Mouse (Mus musculus) brain, embryonic 14.5 days (tissue): ENCODE measurements around the gene Gzma. TPM values are rescaled to one million over a fixed set of nuclear protein-coding genes. Genes with fewer than 3 reads are reported as not detected.

Experiments used
- DNase-seq: peaks from one replicate; pipeline ENCODE4 v3.0.0-alpha.2; 2011; ENCODE audit warnings: low read depth
- CTCF ChIP-seq: fragments of 200-500 bp; IDR thresholded peaks from 2 replicates; pipeline ENCODE4 v1.5.1; 2012; ENCODE audit warnings: inconsistent platforms, mild to moderate bottlenecking, moderate library complexity, borderline replicate concordance; ENCODE audit not compliant: insufficient read depth, insufficient read length; ENCODE audit errors: extremely low read depth
- POLR2A ChIP-seq: fragments of 200-500 bp; IDR thresholded peaks from 2 replicates; pipeline ENCODE4 v1.6.1; 2012; ENCODE audit warnings: mild to moderate bottlenecking, inconsistent platforms, borderline replicate concordance; ENCODE audit not compliant: poor library complexity, insufficient read depth, insufficient read length, severe bottlenecking; ENCODE audit errors: extremely low read depth
- polyA plus RNA-seq: library from polyadenylated mRNA; depleted of rRNA; stranded (reverse); fragments of >200 nt; gene quantifications from 2 replicates; pipeline ENCODE4 v1.2.3, GENCODE M21; 2012; rRNA removed

Gzma gene
- polyA plus RNA-seq, 1 experiment = not detected

DNA sequence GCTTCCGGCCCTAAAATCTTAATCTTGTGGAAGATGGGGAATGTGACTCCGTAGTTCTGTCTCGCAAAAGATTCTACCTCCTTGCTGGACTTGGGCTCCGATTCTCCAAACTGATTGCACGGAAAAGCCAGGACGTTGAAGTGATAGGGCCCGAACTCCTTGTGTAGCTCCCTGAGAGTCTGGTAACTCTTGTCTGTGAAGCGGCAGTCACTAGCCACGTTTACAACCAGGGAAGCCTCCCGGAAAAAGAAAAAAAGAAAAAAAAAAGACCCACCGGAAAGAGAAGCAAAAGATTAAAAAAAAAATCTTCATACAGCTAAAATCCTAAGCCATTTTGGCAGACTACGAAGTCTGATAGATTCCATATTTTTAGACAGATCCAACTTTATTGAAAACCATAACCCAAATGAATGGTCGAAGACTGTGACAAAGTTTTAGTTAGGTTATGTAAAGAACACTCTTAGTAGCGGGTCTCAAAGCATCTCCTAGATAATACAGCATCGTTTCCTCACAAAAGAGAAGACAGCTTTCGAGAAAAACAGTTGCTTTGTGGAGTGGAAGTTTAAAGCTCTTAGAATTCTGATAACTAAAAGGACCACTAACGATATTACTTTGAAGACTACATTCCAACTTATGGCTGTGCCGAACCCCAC lies 55.2 kb downstream of the Gzma start:
- peak; percentile 29 for DNase-seq
- no peak for TF ChIP-seq POLR2A
- TF ChIP-seq CTCF = no peak

DNA sequence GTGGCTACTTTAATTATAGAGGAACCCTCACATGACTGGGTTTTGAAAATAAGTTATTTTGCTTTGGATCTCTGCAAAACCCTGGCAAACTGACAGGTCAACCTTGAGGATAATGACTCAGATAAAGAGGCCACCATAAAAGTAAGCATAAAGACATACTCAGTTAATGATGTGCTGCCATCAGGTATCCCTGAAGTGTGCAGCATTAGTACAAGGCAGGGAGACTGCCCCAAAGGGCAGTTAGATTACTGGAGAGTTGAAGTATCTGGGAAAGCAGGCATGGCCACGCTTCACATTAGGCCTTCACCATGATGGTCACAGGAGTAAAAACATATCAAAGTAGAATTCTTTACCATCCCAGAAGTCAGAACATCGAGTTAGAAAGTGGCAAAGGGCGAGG lies 55.9 kb downstream of the Gzma start:
- TF ChIP-seq CTCF (no peak), POLR2A (no peak)
- DNase-seq = no peak

Other genes starting within 250 kb of the Gzma start
- 47.8 and 56.2 TPM in 2 replicates for gene Mtrex, start 173.6 kb downstream of the Gzma start, polyA plus RNA-seq
- 13.7 and 18.9 TPM in 2 replicates for gene Dhx29, start 173.5 kb downstream of the Gzma start, polyA plus RNA-seq
- 3.0 and 3.8 TPM in 2 replicates for gene Ccno, start 113.2 kb downstream of the Gzma start, polyA plus RNA-seq
- gene Mcidas, start 107.1 kb downstream of the Gzma start, polyA plus RNA-seq = 0.85 and 1.1 TPM in 2 replicates
- 0.86 and 1.1 TPM in 2 replicates for gene Cdc20b, start 65.9 kb downstream of the Gzma start, polyA plus RNA-seq
- 25.5 and 30.1 TPM in 2 replicates for gene Gpx8, start 54.6 kb downstream of the Gzma start, polyA plus RNA-seq
- gene Esm1, start 108.7 kb upstream of the Gzma start, polyA plus RNA-seq = 0.68 and 1.4 TPM in 2 replicates
- not detected in 2 replicates for gene Gzmk, start 124.9 kb upstream of the Gzma start, polyA plus RNA-seq
- 1.5 and 2.7 TPM in 2 replicates for gene BC067074, start 192.2 kb upstream of the Gzma start, polyA plus RNA-seq